Mouse (Mus musculus): Measurements from ENCODE around the gene 1700025G04Rik.

DNA sequence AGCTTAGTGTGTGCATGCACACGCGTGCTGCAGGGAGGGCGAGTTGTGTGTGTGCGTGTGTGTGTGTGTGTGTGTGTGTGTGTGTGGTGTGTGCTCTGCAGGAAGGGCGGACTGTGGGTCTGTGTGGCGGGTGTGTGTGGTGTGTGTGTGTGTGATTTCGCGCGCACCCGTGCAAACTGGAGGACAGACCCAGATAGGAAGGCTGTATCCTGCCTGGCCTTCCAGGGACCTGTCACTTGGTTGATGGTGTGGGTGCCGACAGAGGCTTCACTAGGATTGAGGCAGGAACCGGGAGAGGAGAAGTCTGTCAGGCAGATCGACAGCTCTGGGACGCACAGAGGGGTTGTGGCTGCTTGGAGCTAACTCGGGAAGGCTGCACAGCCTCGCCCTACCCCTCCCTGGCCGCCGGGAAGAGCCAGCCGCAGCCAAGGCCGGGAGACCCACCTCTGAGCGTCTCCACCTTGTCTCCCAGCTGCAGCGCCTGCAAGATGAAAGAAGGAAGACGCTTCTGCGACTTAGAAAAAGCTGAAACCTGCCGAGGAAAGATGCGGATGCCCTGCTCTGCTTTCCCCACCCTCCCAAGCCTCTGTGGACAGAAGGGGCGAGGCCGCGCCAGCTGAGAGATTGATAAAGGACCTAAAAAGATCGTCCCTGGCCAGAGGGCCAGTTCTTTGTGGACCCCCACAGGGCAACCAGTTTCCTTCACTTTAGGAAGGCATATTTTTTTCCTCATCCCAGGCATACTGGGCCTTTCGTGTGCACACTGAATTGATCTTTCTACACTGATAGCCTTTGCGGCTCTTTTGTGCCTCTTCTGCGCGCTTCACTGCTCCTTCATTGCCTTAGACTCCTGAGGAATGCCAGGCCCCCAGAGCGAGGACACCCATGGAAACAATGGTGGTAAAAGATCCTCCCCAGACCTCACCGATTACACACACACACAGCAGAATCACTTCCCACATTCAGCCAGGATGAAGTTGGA, 930 bp upstream of the 1700025G04Rik start:
- TF ChIP-seq CTCF (IDR thresholded peaks at IDR 0.05; ENCODE audit: low read depth, low read length) = no peak
- TF ChIP-seq POLR2A (IDR thresholded peaks at IDR 0.05; ENCODE audit: extremely low read depth, insufficient read depth, low read length) = no peak

Data from liver, adult 2 months (tissue).